Mouse (Mus musculus) lung, embryonic 15.5 days (tissue): Measurements from ENCODE around the gene Gm8104. TPM values are rescaled to one million over a fixed set of nuclear protein-coding genes. Genes with fewer than 3 reads are reported as not detected.
"Not testable (repeated sequence)": the region's sequence is repeated elsewhere in the genome, so short reads cannot be mapped to it uniquely, and the experiment has no call there.

Experiments
- ATAC-seq: fragments of 200-750 bp; cut with Nextera tagmentation; 2 replicates; pipeline ENCODE4 v1.8.0; 2017; ENCODE audit warnings: moderate number of reproducible peaks, borderline replicate concordance; ENCODE audit not compliant: low FRiP score, low TSS enrichment; ENCODE audit errors: extremely low read depth
- H3K27ac ChIP-seq: fragments of 300-500 bp; sonication (generic); 2 replicates; pipeline ENCODE4 v1.5.1; 2015; ENCODE audit warnings: moderate library complexity, mild to moderate bottlenecking, inconsistent platforms
- H3K27me3 ChIP-seq: fragments of 300-500 bp; sonication (generic); 2 replicates; pipeline ENCODE4 v1.6.1; 2015; ENCODE audit warnings: inconsistent platforms
- H3K36me3 ChIP-seq: fragments of 300-500 bp; sonication (generic); 2 replicates; pipeline ENCODE4 v1.6.1; 2015; ENCODE audit warnings: inconsistent platforms
- H3K4me1 ChIP-seq: fragments of 300-500 bp; sonication (generic); 2 replicates; pipeline ENCODE4 v1.6.1; 2015; ENCODE audit warnings: inconsistent platforms
- H3K4me2 ChIP-seq: fragments of 300-500 bp; sonication (generic); 2 replicates; pipeline ENCODE4 v1.6.1; 2015; ENCODE audit warnings: inconsistent platforms, mild to moderate bottlenecking, moderate library complexity
- H3K4me3 ChIP-seq: fragments of 300-500 bp; sonication (generic); 2 replicates; pipeline ENCODE4 v1.5.1; 2015; ENCODE audit warnings: mild to moderate bottlenecking, inconsistent platforms
- H3K9ac ChIP-seq: fragments of 300-500 bp; sonication (generic); 2 replicates; pipeline ENCODE4 v1.6.1; 2015; ENCODE audit warnings: inconsistent platforms
- H3K9me3 ChIP-seq: fragments of 300-500 bp; sonication (generic); 2 replicates; pipeline ENCODE4 v1.6.1; 2016; ENCODE audit warnings: inconsistent platforms
- WGBS: fragments of 180-500 bp; shearing (Covaris S2); methylation state at CpG from one replicate; pipeline ENCODE4 v1.1.7; 2015; 5-methylcytosine and 5-hydroxymethylcytosine counted together
- polyA plus RNA-seq: library from polyadenylated mRNA; unstranded; fragments of >200 nt; fragmentation: Nextera tagmentation; extraction: Ambion mirVana; gene quantifications from 2 replicates; pipeline ENCODE4 v1.2.1, GENCODE M21; 2015

Gm8104 gene
- polyA plus RNA-seq: not detected in 2 replicates

DNA sequence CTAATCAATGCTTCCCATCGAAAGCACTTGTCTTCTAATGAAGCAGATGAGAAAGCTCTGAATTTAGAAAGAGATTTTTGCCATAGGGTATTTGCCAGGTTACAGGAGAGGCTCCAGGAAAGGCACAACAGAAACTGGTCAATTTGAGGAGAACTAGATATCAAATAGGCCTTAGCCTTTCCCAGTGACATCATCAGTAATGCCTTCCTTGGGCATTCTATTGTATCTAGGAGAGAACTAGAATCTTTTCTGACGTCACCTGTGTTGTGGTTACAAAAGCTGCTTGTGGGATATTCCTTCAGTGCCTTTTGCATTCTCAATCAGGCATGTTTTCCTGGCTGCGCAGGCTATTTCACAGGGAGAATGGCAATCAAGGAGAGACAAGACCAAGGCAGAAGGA, at the start of gene Gm8104:
TSS of gene Gm8104 (plus strand) at position 301 of the 400 bp plus-strand sequence.
- ATAC-seq, H3K9ac ChIP-seq, H3K4me3 ChIP-seq, H3K36me3 ChIP-seq, H3K27ac ChIP-seq, H3K4me1 ChIP-seq, H3K4me2 ChIP-seq, H3K27me3 ChIP-seq, H3K9me3 ChIP-seq: not testable (repeated sequence)
- 66% methylated on average over 3 of the region's 3 CpGs for WGBS

DNA sequence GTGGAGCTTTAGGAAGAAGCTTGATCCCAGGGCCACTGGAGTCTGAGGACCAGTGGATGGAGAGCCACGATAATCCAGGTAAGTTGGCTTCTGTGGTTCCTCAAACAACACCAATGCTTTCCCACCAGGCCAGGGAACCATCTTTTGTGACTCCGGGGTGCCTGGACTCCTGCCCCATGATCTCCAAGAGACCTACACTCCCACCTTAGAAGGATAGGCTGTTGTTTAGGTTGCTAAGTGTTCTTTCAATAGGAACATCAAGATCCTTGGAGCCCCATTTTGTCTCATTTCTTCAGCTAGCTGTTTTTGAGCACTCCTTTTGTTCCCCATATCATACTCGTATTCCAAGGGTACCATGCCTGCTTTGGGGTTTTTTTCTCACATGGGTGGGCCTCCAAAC, 42.3 kb upstream of the Gm8104 start:
- H3K4me2 ChIP-seq, H3K4me1 ChIP-seq, ATAC-seq, H3K27ac ChIP-seq, H3K9me3 ChIP-seq, H3K9ac ChIP-seq, H3K4me3 ChIP-seq, H3K27me3 ChIP-seq, H3K36me3 ChIP-seq: not testable (repeated sequence)
- 69% methylated on average over 3 of the region's 3 CpGs for WGBS

DNA sequence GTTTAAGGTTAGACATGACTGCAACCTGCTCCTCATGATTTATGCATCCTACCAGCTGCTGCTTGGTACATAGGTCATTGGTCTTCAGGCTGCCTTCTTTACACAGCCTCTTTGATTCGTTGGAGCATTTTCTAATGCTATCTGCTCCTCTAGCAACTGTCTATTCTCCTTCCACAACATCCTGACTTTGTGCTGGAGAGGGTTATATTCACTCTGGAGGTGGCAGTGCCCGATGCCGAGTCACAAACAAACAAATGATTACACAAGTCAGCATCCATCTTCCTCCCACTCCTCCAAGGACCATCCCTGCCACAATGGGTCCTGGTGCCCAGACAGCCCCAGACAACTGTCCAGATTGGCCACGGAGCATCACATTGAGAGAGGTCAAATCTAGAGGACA, 40.2 kb upstream of the Gm8104 start:
- not testable (repeated sequence) for H3K9ac ChIP-seq, ATAC-seq
- 67% methylated on average over 4 of the region's 4 CpGs for WGBS

DNA sequence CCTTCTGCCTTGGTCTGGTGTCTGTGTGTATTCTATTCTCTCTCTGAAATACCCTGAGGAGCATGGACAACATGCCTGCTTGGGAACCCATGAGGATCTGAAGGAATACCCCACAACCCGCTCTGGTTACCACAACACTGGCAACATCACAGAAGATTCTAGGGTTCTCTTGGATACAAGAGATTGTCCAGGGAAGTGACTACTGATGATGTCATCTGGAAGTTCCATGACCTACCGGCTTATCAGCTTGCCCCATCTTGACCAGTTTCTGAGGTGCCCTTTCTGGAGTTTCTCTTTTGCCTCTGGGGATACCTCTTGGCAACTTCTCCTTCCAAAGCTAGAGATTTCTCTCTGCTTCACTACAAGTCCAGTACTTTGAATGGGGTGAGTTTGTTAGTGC, 23.9 kb upstream of the Gm8104 start, which contains the start of gene Gm8094:
TSS of gene Gm8094 (minus strand) at position 101 of the 400 bp plus-strand sequence.
- H3K9ac ChIP-seq, H3K36me3 ChIP-seq, H3K9me3 ChIP-seq, H3K4me3 ChIP-seq, H3K4me1 ChIP-seq, H3K27me3 ChIP-seq, ATAC-seq, H3K27ac ChIP-seq, H3K4me2 ChIP-seq: not testable (repeated sequence)
- 82% methylated on average over 2 of the region's 2 CpGs for WGBS

More for the DNA sequence above, 40.2 kb upstream of the Gm8104 start:
- H3K9me3 ChIP-seq, H3K27ac ChIP-seq, H3K27me3 ChIP-seq, H3K36me3 ChIP-seq, H3K4me1 ChIP-seq, H3K4me2 ChIP-seq, H3K4me3 ChIP-seq: not testable (repeated sequence)

DNA sequence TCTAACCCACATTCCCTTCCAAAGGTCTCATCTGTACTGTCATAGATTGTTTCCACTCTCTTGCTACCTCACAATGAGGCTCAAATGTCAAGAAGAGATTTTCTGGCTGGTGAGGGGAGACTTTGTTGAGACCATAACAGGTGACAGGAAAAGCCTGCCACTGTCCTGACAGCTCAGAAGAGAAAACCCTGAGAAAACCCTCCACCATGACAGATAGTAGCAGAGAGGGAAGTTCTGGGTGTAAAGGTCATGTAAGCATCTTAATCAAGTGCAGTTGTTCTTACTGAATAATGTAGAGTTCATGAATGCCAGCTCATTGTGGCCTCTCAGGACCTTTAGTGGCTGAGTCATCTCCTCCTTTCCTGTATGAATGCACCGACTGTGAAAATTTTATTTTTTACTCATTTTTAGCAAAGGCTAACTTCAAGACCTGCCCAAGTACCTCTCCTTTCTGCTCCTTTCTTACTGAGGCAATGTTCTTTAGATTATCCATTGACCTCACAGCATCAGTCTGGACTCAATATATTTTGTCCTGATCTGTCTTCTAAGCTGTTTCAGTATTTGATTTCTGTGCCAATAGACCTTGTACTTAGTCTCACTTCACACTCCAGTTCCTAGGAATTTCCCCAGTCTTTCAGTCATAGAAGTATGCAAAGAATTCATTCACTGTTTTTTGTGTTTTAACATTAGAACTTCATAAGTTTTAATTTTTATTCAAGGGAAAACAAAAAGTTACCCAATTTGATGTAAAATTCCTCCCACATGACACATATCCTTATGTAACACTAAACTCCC, 15.3 kb upstream of the Gm8104 start:
- not testable (repeated sequence) for ATAC-seq, H3K36me3 ChIP-seq, H3K4me1 ChIP-seq, H3K27ac ChIP-seq, H3K9ac ChIP-seq, H3K4me3 ChIP-seq, H3K4me2 ChIP-seq, H3K9me3 ChIP-seq, H3K27me3 ChIP-seq
- WGBS: 42% methylated on average over 1 of the region's 1 CpGs

DNA sequence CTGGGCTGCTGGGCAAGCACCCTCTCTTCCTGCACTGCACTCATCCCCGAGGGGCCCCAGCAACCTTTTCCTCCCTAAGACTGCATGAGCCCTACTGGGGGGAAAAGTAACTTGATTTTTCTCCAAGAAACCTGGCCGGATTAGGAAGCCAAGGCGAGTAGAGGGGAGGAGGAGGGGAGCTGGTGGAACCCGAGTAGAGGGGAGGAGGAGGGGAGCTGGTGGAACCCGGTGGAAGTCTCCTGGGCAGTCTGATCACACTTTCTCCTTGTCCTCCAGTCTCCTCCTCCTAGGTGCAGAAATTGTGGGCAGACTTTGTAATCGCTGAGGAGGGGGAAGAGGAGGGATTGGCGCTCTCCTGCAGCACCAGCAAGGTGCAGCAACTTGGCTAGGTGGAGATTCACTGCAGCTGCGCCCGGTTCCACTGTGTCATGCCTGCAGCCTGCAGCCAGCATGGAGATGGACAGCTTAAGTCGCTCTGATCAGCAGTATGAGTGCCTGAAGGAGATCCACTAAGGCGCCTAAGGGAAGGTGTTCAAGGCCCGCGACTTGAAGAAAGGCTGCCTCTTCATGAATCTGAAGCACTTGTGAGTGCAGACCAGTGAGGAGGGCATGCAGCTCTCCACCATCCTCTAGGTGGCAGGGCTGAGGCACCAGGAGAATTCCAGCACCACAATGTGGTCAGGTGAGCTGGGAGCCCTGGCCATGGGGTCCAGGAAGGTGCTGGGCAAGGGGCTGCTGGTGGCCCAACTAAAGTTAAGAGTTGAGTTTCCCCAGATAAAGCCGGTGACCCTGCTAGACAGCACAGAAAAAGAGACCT, 11.1 kb upstream of the Gm8104 start:
- H3K27me3 ChIP-seq, H3K4me2 ChIP-seq, H3K9me3 ChIP-seq, H3K4me1 ChIP-seq, H3K4me3 ChIP-seq, H3K36me3 ChIP-seq, H3K27ac ChIP-seq, H3K9ac ChIP-seq: not testable (repeated sequence)
- ATAC-seq: peak; percentile 14; the same call in 1 of the 2 replicates
- 23% methylated on average over 1 of the region's 14 CpGs for WGBS

DNA sequence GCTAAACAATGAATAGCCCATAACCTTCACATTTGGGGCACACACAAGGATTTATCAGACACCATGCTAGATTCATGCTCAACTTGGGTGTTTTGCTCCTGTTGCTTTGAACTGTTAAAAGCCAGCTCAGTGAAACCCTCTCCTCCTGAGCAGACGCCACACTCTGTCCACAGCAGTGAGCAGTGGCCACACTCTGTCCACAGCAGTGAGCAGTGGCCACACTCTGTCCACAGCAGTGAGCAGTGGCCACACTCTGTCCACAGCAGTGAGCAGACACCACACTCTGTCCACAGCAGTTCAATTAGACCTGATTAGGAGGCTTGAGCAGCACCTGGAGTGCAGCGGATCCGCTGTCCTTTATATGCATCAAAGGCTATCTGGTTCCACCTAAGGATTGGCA, 19.3 kb downstream of the Gm8104 start:
- not testable (repeated sequence) for H3K9ac ChIP-seq, H3K27ac ChIP-seq, H3K27me3 ChIP-seq, H3K36me3 ChIP-seq, H3K9me3 ChIP-seq, H3K4me2 ChIP-seq, H3K4me1 ChIP-seq, ATAC-seq, H3K4me3 ChIP-seq
- WGBS: 79% methylated on average over 3 of the region's 3 CpGs

DNA sequence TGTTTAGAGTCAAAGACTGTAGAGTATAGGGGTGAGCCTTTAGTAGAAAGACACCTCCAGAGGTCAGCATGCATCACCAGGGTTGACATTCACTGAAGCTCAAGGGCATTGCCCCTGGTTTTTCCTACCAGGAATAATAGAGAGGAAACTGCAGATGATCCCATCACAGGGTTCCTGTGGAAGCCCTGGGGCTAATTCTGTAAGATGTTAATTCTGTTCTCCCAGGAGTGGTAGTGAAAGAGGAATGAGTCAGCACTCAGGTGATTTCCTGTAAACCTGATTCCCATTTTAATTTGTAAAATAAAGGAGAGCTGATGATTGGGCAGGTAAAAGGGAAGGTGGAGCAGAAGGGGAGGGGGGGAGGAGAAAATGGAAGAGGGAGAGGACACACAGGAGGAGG, 25.9 kb downstream of the Gm8104 start:
- not testable (repeated sequence) for H3K9ac ChIP-seq, H3K4me3 ChIP-seq, ATAC-seq, H3K36me3 ChIP-seq, H3K9me3 ChIP-seq, H3K27ac ChIP-seq, H3K4me1 ChIP-seq, H3K27me3 ChIP-seq, H3K4me2 ChIP-seq

Other genes with a start within 250 kb of the Gm8104 start
- gene Gm21977, start 247.1 kb upstream of the Gm8104 start, polyA plus RNA-seq: not detected in 2 replicates
- gene Gm8082, start 107.0 kb upstream of the Gm8104 start, polyA plus RNA-seq: not detected in 2 replicates
- gene Gm10376, start 85.0 kb upstream of the Gm8104 start, polyA plus RNA-seq: not detected in 2 replicates
- gene Gm8094, start 24.0 kb upstream of the Gm8104 start, polyA plus RNA-seq: not detected in 2 replicates
- gene Gm7233, start 79.3 kb downstream of the Gm8104 start, polyA plus RNA-seq: 0.15 TPM in 1 of 2 replicates, not detected in the other
- not detected in 2 replicates for gene Gm8122, start 134.7 kb downstream of the Gm8104 start, polyA plus RNA-seq
- gene Gm8126, start 158.0 kb downstream of the Gm8104 start, polyA plus RNA-seq: not detected in 2 replicates
- gene Gm9732, start 174.4 kb downstream of the Gm8104 start, polyA plus RNA-seq: not detected in 2 replicates
- not detected in 2 replicates for gene Gm8127, start 193.2 kb downstream of the Gm8104 start, polyA plus RNA-seq
- not detected in 2 replicates for gene 1700001F09Rik, start 247.2 kb downstream of the Gm8104 start, polyA plus RNA-seq